Mouse (Mus musculus): ENCODE measurements around the gene Gm10295. TPM values are rescaled to one million over a fixed set of nuclear protein-coding genes. Genes with fewer than 3 reads are reported as not detected.

Gene Gm10295
- polyA plus RNA-seq, 1 experiment = not detected

- Histone ChIP-seq H3K4me3 (ENCODE audit: insufficient read depth, low read depth, low read length) (no peak overlapping the region), H3K4me1 (ENCODE audit: control insufficient read depth, insufficient read depth, low read length) (no peaks in the 10 kb centered on the region), H3K27ac (ENCODE audit: insufficient read depth, low read depth, low read length) (no peak overlapping the region)
- no peak for TF ChIP-seq CTCF (IDR thresholded peaks at IDR 0.05; ENCODE audit: insufficient read depth, low read depth, low read length)
- TF ChIP-seq POLR2A (IDR thresholded peaks at IDR 0.05; ENCODE audit: insufficient read depth, low read depth, low read length) = no peak
- WGBS = 79% methylated on average over 4 of the region's 4 CpGs
Measured at GRCm38 (mm10) chr7:71302714-71303113, 48.6 kb downstream of the Gm10295 start.
